ENCODE assay signal across 20 mouse cellular contexts in the genomic region with DNA sequence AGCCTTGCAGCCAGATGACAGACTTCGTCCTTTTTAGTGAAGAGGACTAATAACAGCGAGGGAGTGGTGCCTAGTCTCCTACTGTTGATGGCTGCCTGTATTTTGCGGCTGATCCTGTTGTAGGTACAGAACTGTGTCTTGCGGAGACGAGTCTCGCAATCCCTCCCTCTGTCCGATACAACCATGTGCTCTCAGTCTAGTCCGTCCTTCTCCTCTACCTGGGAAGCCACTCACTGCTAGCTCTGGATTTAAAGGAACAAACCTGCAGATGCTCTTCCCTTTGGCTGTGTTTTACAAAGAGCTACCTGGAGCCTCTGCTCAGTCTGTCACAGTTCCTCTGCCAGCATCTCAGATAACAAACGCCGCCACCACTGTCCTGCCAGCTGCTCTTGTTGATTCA. TPM values are rescaled to one million over a fixed set of nuclear protein-coding genes. Genes with fewer than 3 reads are reported as not detected.
DNase-seq lines count a peak whose midpoint lies in the region; ATAC-seq and TF ChIP-seq lines count a peak whose summit lies in the region.
"Had no signal": no experiment of that assay in that cellular context is flagged by ENCODE, and none has a peak within 500 bp of the region (broad histone marks: within the 10 kb centered on the region; RNA-seq: fewer than 3 reads in every experiment).

No protein-coding gene starts in this region.

- TF ChIP-seq EP300 in heart, adult 2 months (IDR thresholded peaks at IDR 0.05; ENCODE audit: insufficient read depth, low read depth, low read length) = no peak

- no peak overlapping the region for H3K4me2 ChIP-seq in kidney, embryonic 16.5 days (replicated peaks; ENCODE audit: low read depth, low read length)
- H3K4me2 ChIP-seq: embryonic facial prominence, embryonic 12.5 days; forebrain, embryonic 13.5 days; forebrain, embryonic 15.5 days had no signal

- no peak for TF ChIP-seq POLR2A in heart, adult 2 months (IDR thresholded peaks at IDR 0.05; ENCODE audit: insufficient read depth, low read depth, low read length)

- no peaks in the 10 kb centered on the region for H3K79me2 ChIP-seq in heart, adult 2 months (replicated peaks; ENCODE audit: control insufficient read depth, insufficient read depth, low read length)

- no peak overlapping the region for H3K4me3 ChIP-seq in heart, adult 2 months
- H3K4me3 ChIP-seq in megakaryocyte, embryonic 14.5 days (replicated peaks) = peak overlapping the region; percentile 31
- H3K4me3 ChIP-seq in kidney, embryonic 16.5 days (ENCODE audit: low read length) = no peak overlapping the region
- H3K4me3 ChIP-seq: embryonic facial prominence, embryonic 10.5 days; embryonic facial prominence, embryonic 12.5 days; forebrain, embryonic 13.5 days; forebrain, embryonic 15.5 days had no signal

- peaks cover 5% of the 10 kb centered on the region for H3K4me1 ChIP-seq in heart, adult 2 months (ENCODE audit: control insufficient read depth, insufficient read depth, low read length)
- H3K4me1 ChIP-seq in megakaryocyte, embryonic 14.5 days = peaks cover 79% of the 10 kb centered on the region
- peaks cover 9% of the 10 kb centered on the region; the same call in 1 of the 2 replicates for H3K4me1 ChIP-seq in kidney, embryonic 16.5 days (ENCODE audit: insufficient read depth, low read length)
- H3K4me1 ChIP-seq: forebrain, embryonic 13.5 days; forebrain, embryonic 15.5 days had no signal

- no peak overlapping the region for H3K9ac ChIP-seq in heart, adult 2 months (ENCODE audit: low read depth, low read length)
- H3K9ac ChIP-seq in kidney, embryonic 16.5 days (replicated peaks; ENCODE audit: low read length) = no peak overlapping the region
- H3K9ac ChIP-seq: embryonic facial prominence, embryonic 12.5 days; forebrain, embryonic 13.5 days; forebrain, embryonic 15.5 days had no signal

- WGBS in heart, adult 2 months = 87% methylated on average over 10 of the region's 10 CpGs
- WGBS in kidney, embryonic 16.5 days = 92% methylated on average over 10 of the region's 10 CpGs

- TF ChIP-seq CTCF in heart, adult 2 months (IDR thresholded peaks at IDR 0.05) = no peak

- ATAC-seq in megakaryocyte, adult 5-6 weeks (ENCODE audit: poor library complexity, severe bottlenecking) = no peak
- ATAC-seq in megakaryocyte progenitor cell, adult 5-6 weeks (replicated peaks; ENCODE audit: poor library complexity) = peak; percentile 28
- ATAC-seq in megakaryocyte-erythroid progenitor cell, adult 5-6 weeks (replicated peaks; ENCODE audit: low FRiP score, low TSS enrichment, poor library complexity, severe bottlenecking) = peak; percentile 65
- no peak for ATAC-seq in kidney, embryonic 16.5 days (ENCODE audit: low FRiP score, low TSS enrichment)
- ATAC-seq: forebrain, embryonic 13.5 days; forebrain, embryonic 15.5 days had no signal

- peaks cover 43% of the 10 kb centered on the region for H3K36me3 ChIP-seq in heart, adult 2 months (ENCODE audit: control insufficient read depth, insufficient read depth, low read length)
- peaks cover 93% of the 10 kb centered on the region for H3K36me3 ChIP-seq in megakaryocyte, embryonic 14.5 days (replicated peaks; ENCODE audit: low read length)
- peaks cover 46% of the 10 kb centered on the region for H3K36me3 ChIP-seq in kidney, embryonic 16.5 days (ENCODE audit: insufficient read depth, low read length)

- no peaks in the 10 kb centered on the region for H3K27me3 ChIP-seq in heart, adult 2 months (ENCODE audit: control insufficient read depth, insufficient read depth, low read length)
- H3K27me3 ChIP-seq in megakaryocyte, embryonic 14.5 days (replicated peaks) = no peaks in the 10 kb centered on the region
- H3K27me3 ChIP-seq in kidney, embryonic 16.5 days (ENCODE audit: insufficient read depth, low read length) = no peaks in the 10 kb centered on the region
- H3K27me3 ChIP-seq: embryonic facial prominence, embryonic 12.5 days; forebrain, embryonic 13.5 days; forebrain, embryonic 15.5 days had no signal

- H3K9me3 ChIP-seq in megakaryocyte, embryonic 14.5 days = no peaks in the 10 kb centered on the region
- no peaks in the 10 kb centered on the region for H3K9me3 ChIP-seq in kidney, embryonic 16.5 days (ENCODE audit: low read length)
- H3K9me3 ChIP-seq: embryonic facial prominence, embryonic 10.5 days; embryonic facial prominence, embryonic 12.5 days; forebrain, embryonic 13.5 days; forebrain, embryonic 15.5 days had no signal

- no peak overlapping the region for H3K27ac ChIP-seq in heart, adult 2 months
- H3K27ac ChIP-seq in kidney, embryonic 16.5 days (ENCODE audit: low read length) = no peak overlapping the region
- H3K27ac ChIP-seq: embryonic facial prominence, embryonic 10.5 days; embryonic facial prominence, embryonic 12.5 days; forebrain, embryonic 13.5 days; forebrain, embryonic 15.5 days had no signal

- intact Hi-C loops in heart, adult 2 months (cut with DNase I) = loop anchor here (2.0 kb wide), 1 partner anchor 15 kb away; no protein-coding TSS in a partner anchor

- peak; percentile 81 for DNase-seq in heart, adult 11 months
- DNase-seq in heart, adult 2 months = no peak
- no peak for DNase-seq in cerebellum, adult 8-10 months
- DNase-seq: adrenal gland, adult 2 months; adrenal gland, postnatal 10 days; adrenal gland, postnatal 25 days; cerebellum, adult 11 months; cerebellum, adult 18-20 months; cerebellum, adult 9-10 months; cerebellum, postnatal 10 days; cerebellum, postnatal 25 days had no signal

RNA-seq across cellular contexts. Expression of a gene that starts 26.1 kb away (rescaled TPM):
- 100 to 1,000 TPM; 314 to 407 TPM for total RNA-seq in heart, adult 2 months (2021)
- 94.5 and 121 TPM in 2 replicates for polyA plus RNA-seq in heart, adult 2 months (2012; rRNA removed)
- polyA plus RNA-seq in megakaryocyte, embryonic 14.5 days (2012; ENCODE audit: insufficient read depth, low replicate concordance) = 36.0 and 37.9 TPM in 2 replicates
- total RNA-seq in megakaryocyte, adult 5-6 weeks (2015) = 255 and 267 TPM in 2 replicates
- 110 TPM in 2 replicates for total RNA-seq in megakaryocyte, adult 5-6 weeks (2017)
- 54.3 and 70.0 TPM in 2 replicates for total RNA-seq in megakaryocyte progenitor cell, adult 5-6 weeks (2015)
- 25.5 and 30.3 TPM in 2 replicates for total RNA-seq in megakaryocyte progenitor cell, adult 5-6 weeks (2017)
- 113 and 131 TPM in 2 replicates for total RNA-seq in megakaryocyte-erythroid progenitor cell, adult 5-6 weeks (2014; fragmentation: Nextera tagmentation)
- total RNA-seq in megakaryocyte-erythroid progenitor cell, adult 5-6 weeks (2017) = 48.6 and 103 TPM in 2 replicates
- polyA plus RNA-seq in kidney, embryonic 16.5 days (2015; fragmentation: Nextera tagmentation; extraction: Ambion mirVana) = 87.8 and 94.9 TPM in 2 replicates

Comparison
In these comparisons a context has a peak if more than half of its experiments do, and no peak if none do; other contexts are left out.
1. ATAC-seq: peak in megakaryocyte progenitor cell, adult 5-6 weeks (single experiment) and megakaryocyte-erythroid progenitor cell, adult 5-6 weeks (single experiment); none in megakaryocyte, adult 5-6 weeks (single experiment) and kidney, embryonic 16.5 days (single experiment).